Mouse (Mus musculus) left cerebral cortex, adult 2 months (tissue): ENCODE measurements around the gene Lhcgr. TPM values are rescaled to one million over a fixed set of nuclear protein-coding genes. Genes with fewer than 3 reads are reported as not detected.

ENCODE experiments used
- DNase-seq, 2 experiments: peaks; one replicate each; pipeline ENCODE4 v3.0.0; 2021 to 2022; ENCODE audit warnings: low spot score in 2 of 2, mixed read lengths in 1 of 2; ENCODE audit errors: extremely low spot score in 1 of 2
- H3K27ac ChIP-seq: fragments of 200-600 bp; 2 replicates; pipeline ENCODE4 v1.8.1; 2022
- H3K4me3 ChIP-seq: fragments of 200-600 bp; 2 replicates; pipeline ENCODE4 v1.8.1; 2022
- CTCF ChIP-seq: fragments of 200-600 bp; IDR thresholded peaks from 2 replicates; pipeline ENCODE4 v1.8.1; 2022; ENCODE audit warnings: antibody characterized with exemption, mild to moderate bottlenecking, moderate library complexity
- intact Hi-C: fragments of 180-260 bp; cut with DNase I; formaldehyde crosslinking; loops from one replicate; pipeline ENCODE4 v1.15.1; 2025
- total RNA-seq, 2 experiments: library from RNA; stranded (reverse); gene quantifications; 2 replicates each; pipeline ENCODE4 v1.2.3; 2021

The Lhcgr gene
- total RNA-seq, 2 experiments from 2014 or later, result 0.27 to 0.49 TPM

DNA sequence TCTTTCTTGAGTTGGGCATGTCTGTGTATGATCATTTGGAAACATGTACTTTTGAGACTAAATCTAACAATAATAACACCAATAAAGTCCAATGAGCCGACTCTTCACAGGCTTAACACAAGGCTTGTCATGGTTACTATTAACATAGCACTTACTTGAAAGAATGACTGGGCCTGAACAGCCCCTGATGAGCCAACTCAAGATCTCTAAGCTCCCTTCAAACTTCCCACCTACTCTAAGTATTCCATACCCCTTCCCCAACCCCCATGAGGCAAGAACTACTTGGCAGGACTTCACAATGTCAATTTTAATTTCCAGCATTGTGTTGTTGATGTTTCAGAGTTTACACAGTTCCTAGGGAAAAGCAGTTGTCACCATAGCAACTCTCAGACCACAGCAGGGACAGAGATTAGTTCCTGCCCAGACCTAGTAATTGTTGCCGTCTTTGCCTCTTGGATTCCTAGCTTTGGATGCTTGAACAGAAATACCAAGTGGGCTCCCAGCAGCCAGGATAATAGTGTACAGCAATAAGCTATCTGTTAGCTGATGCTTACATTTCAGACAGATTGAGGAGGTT lies 22.4 kb downstream of the Lhcgr start:
- no peak overlapping the region for H3K27ac ChIP-seq
- H3K4me3 ChIP-seq, result no peak overlapping the region
- no peak for TF ChIP-seq CTCF
- intact Hi-C loops, result no loop called here
- DNase-seq, result no peak

DNA sequence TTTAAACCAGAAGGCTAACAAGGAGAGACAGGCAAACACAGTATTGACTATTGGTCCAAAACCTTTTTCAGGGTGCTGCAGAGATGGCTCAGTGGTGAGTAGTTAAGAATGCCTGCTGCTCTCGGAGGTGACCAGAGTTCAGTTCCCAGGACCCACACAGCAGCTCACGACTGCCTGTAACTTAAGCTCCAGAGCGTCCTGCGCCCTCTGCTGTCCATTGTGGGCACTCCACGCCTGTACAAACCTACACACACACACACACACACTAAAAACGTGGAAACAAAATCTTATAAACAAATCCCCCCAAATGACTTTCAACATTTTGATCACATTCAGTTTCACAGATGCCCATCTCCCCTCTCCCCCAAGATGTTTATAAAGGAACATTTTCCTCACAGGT lies 24.9 kb downstream of the Lhcgr start:
- intact Hi-C loops, result no loop called here
- TF ChIP-seq CTCF, result no peak; the same call in 1 of the 2 replicates
- Histone ChIP-seq H3K27ac (no peak overlapping the region), H3K4me3 (no peak overlapping the region)
- DNase-seq, result no peak

DNA sequence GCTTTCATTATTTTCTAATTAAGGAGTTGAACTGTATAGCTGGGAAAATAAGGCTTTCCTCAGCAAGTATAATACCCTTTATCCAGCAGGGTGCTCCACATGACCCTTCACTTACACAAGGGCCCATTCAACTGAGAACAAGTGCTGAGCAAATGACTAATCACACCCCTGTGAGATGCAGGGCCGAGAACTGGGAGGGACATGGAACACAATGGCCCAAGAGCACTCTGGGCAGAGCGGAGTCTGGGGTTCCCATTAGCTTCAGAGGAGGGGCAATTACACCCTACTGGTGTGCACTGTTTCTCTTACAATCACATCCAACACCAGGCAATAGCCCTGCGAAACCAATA lies 27.7 kb downstream of the Lhcgr start:
- DNase-seq, result no peak
- intact Hi-C loops, result no loop called here

DNA sequence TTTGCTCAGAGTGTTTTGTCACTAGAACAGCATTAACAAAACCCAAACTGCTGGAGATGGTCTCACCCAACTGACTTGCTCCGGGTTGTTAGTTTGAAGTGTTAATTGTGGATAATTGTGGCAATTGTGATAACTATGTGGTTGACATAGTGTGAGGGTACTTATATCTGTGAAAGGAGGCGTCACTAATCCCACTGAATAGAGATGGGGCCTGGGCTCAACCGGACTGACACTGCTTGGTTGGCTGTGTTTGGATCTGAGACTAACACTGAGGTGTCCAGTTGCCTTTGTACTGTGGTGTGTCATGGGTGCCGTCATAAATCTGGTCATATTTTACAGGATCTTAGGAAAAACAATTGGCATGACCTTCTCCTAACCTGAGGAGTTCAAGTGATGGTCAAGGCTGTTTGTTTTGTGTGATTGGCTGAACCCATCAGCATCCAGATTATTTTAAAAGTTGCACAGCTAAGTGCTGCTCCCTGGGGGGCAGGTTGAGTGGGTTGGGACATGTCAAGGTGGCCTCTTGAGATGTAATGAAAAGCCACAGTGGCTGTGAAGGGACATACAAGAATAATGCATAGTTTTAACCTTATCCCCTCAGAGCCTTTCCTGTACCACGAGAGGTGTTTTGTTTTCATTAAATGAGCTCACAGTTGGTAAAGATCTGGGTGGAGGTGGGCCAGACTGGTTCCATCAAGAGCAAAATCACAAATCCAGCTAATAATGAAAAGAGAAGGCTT lies 28.2 kb downstream of the Lhcgr start:
- Histone ChIP-seq H3K27ac (no peak overlapping the region), H3K4me3 (no peak overlapping the region)
- TF ChIP-seq CTCF, result no peak
- DNase-seq, result no peak
- intact Hi-C loops, result no loop called here

More for the DNA sequence above, 27.7 kb downstream of the Lhcgr start:
- Histone ChIP-seq H3K27ac (no peak overlapping the region), H3K4me3 (no peak overlapping the region)
- no peak; the same call in 1 of the 2 replicates for TF ChIP-seq CTCF

DNA sequence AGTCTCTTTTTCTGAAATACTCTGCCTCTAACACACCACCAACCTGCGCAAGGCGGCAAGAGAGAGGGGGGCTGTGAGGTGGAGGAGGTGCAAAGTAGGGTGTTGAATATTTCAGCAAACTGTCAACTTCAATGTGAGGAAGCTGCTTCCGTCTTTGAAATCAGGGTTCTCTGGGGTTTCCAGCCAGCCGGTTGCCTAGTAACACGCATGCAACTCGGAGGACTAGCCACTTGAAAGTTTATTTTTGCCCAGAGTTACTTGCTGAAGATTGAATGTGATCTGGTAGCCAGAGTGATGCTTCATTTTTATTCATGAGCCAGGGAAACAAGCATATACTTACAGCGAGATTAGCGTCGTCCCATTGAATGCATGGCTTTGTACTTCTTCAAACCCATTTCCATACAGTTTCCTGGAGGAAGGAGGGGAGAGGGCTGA lies 33.8 kb downstream of the Lhcgr start:
- Histone ChIP-seq H3K27ac (no peak overlapping the region), H3K4me3 (no peak overlapping the region)
- no peak for TF ChIP-seq CTCF
- intact Hi-C loops, result no loop called here
- peak in 1 of 2 experiments; percentile 40 for DNase-seq

DNA sequence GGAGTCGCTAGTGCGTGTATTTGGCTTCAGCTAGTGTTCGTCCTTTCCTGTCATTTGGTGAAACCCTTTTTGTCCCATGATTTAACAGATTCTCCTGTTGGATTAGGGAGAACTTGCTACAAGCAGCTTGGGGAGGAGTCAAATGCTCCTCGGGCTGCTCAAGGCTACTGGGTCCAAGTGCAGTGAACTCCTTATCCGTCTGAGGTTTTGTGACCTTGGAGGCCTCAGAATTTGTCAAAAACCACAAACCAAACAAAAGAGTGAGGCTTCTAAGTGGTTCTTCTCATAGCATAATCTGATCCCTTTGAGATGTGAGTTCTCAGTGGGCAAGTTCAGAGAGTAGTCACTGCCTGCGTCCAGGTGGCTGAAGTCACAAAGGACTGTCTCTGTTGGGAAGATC lies 36.0 kb downstream of the Lhcgr start:
- no peak for TF ChIP-seq CTCF
- no peak overlapping the region for H3K27ac ChIP-seq
- no peak overlapping the region for H3K4me3 ChIP-seq
- intact Hi-C loops, result no loop called here
- no peak for DNase-seq

DNA sequence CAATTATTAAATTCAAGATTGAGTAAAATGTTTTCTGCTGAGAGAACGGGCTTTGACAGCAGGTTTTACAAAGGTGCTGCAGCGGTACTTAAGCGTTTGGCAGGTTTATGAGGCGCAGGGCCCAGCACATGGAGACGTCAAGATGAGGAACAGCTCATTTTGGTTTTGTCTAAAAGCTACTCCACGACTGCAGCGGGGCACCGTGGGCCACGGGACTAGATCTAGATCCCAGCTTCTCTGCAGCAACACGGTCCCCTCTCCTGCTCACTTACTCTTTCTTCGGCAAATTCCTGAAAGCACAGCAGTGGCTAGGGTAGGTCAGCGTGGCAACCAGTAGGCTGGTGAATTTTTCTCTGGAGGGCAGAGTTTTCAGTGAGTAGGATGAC lies 38.3 kb downstream of the Lhcgr start:
- H3K27ac ChIP-seq, result no peak overlapping the region
- H3K4me3 ChIP-seq, result no peak overlapping the region
- no peak for DNase-seq

DNA sequence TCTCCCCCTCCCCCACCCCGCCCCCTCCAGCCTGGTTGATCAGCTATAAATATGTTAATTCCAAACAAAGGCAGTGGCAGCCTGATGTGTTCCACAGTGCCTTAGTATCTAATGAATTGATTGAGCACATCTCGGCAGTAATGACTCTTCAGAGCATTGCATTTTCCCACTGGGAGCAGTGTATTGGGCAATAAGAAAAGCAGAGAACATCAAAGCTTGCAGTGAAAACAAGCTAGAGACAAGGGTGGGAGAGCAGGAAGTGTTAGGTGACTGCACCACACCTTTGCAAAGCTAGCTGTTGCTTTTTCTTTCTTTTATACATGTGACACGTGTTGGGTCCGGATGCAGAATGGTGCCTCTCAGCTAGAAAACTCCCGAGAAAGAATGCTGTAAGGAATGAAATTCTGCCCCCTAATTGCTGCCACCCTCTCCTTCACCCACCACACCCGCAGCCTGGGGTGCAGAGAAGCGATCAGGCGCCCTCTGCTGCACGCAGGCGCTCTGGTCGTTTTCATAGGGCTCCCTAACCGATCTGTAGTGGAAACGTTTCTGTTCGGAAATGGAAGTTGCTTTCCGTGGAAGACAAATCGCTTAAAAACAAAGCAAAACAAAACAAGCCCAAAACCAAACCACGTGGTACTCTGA lies 38.8 kb downstream of the Lhcgr start:
- intact Hi-C loops, result loop anchor here (1.0 kb wide), 1 partner anchor 101 kb away; no protein-coding TSS in a partner anchor
- peak; percentile 47 to 54 for DNase-seq
- no peak overlapping the region for H3K4me3 ChIP-seq
- H3K27ac ChIP-seq, result no peak overlapping the region
- peak; percentile 65 for TF ChIP-seq CTCF

More for the DNA sequence above, 38.3 kb downstream of the Lhcgr start:
- TF ChIP-seq CTCF, result no peak
- intact Hi-C loops, result loop anchor here (1.0 kb wide), 1 partner anchor 101 kb away; no protein-coding TSS in a partner anchor

DNA sequence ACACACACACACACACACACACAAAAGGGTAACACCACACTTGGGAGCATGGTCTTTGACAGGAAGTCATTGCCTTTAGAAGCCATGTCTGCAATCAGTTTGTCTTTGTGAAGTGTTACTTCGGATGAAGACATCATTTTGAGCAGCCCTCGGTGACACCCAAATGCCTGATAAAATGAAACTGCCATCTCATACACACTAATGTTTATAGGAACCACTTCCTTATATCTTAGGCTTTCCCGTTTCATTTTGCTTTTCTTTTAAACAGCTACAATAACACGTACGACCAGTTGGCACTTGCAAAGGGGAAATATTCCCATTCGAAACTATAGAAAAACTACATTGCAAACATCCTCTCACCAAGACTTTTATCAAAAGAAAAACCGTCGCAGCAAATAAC lies 42.1 kb downstream of the Lhcgr start:
- Histone ChIP-seq H3K27ac (no peak overlapping the region), H3K4me3 (peak overlapping the region; percentile 5; the same call in 1 of the 2 replicates)
- no peak for DNase-seq
- intact Hi-C loops, result no loop called here
- no peak for TF ChIP-seq CTCF

DNA sequence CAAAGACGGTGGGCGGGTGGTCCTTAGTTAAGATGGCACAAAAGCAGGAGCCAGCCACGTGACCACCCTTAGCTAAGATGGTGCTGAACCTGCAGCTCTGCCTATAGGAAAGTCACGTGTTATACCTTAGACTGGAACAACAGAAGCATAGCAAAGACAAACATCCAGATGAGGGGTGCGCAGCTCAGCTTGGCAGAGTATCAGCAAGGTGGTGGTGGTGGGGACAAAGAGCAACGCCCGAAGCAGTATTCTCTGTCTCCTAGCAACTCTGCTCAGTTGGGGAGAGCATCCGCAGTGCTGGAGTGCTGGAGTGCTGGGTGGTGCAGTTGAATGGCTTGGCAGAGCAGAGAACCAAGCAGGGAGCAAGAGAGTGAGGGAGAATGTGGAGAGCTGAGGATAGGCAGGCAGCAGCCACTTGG lies 85.5 kb downstream of the Lhcgr start:
- intact Hi-C loops, result no loop called here
- no peak for TF ChIP-seq CTCF
- DNase-seq, result no peak
- Histone ChIP-seq H3K27ac (no peak overlapping the region), H3K4me3 (no peak overlapping the region)

DNA sequence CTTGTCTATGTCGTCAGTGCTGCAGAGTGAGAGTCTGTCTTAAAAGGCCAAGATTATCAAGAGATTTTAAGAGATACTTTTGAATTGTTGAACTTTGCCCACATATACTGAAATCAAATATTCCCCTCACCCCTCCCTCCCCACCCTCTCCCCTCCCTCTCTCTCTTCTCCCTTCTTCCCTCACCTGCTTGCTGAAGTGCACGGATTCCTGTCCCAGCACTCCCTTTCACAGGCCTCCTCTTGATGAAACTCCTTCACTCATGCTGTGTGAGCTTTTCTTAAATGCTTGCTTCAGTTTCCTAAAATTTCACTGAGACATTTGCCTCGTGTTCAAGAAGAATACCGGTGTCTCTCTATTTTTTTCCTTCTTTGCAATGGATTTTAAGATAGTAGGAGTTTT lies 88.7 kb downstream of the Lhcgr start:
- Histone ChIP-seq H3K4me3 (no peak overlapping the region), H3K27ac (no peak overlapping the region)
- no peak for TF ChIP-seq CTCF
- DNase-seq, result no peak
- intact Hi-C loops, result no loop called here

DNA sequence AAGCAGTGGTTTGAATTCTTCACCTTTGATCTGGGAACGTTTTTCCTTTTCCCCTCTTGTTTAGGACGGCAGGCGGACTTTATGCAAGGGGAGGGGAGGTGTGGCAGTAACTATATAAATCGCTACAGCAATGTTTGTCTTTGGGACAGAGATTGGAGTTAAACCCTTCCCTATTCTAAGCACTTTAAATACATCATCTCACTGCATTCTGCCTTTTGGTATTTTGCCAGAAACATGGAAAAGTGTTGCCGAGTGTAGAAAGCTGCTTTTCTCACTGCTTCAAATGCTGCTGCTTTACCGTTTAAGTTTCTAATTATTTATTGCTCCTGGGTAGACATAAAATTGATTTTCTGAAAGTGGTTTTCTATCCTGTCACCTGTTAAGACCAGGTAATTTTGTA lies 89.4 kb downstream of the Lhcgr start:
- H3K27ac ChIP-seq, result no peak overlapping the region
- intact Hi-C loops, result no loop called here
- TF ChIP-seq CTCF, result no peak
- no peak for DNase-seq
- H3K4me3 ChIP-seq, result no peak overlapping the region
